Mouse (Mus musculus) CD4-positive, CD25-positive, alpha-beta regulatory T cell, adult 2 months (primary cell): Measurements from ENCODE around the gene Scd3.
"Not testable (repeated sequence)": the region's sequence is repeated elsewhere in the genome, so short reads cannot be mapped to it uniquely, and the experiment has no call there.

ENCODE experiments used
- DNase-seq: peaks from one replicate; pipeline ENCODE4 v3.0.0-alpha.2; 2012; ENCODE audit warnings: low read depth, low spot score

Scd3 gene

DNA sequence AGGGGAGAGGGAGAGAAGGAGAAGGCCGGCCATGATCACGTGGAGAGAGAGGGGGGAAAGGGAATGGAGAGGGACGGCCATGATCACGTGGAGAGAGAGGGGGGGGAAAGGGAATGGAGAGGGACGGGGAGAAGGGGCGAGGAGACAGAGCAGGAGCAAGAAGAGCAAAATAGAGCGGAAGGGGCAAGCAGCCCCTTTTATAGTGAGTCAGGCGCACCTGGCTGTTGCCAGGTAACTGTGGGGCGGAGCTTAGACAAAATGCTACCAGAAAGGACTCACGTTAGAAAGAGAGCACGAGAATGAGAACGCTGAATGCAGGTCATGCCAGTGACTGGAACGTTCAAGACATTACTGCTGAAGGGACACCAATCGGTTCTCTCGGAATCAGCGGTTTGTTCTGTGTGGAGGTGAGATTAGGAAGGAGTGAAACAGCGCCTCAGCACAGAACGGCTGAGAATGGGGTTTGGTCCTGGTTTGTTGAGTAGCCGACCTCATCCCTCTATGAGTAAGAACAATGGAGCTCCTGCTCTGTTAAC is 34.5 kb downstream of the Scd3 start:
- DNase-seq = no peak

DNA sequence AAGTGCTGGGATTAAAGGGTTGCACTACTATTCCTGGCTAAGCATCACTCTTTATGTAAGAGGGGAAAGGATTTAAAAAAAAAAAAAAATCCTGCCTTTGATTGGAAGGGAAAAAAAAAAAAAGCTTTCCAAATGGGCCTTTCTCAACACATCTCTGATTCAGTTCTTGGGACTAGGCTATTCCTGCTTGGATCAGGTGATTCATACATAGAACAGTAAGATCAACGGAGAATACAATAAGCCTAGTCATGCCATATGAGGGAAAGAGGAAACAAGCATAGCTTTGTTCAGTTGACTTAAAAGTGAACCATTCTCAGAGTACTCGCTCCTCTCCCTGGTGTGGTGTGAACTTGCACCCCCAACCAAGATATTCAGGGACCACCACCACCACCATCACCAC is 35.8 kb downstream of the Scd3 start:
- no peak for DNase-seq

GRCm38 (mm10) chr19:44245761-44246171 is 42.7 kb downstream of the Scd3 start:
- peak; percentile 87 for DNase-seq

GRCm38 (mm10) chr19:44246341-44246911 is 43.4 kb downstream of the Scd3 start:
- no peak for DNase-seq

GRCm38 (mm10) chr19:44247281-44248080 is 44.4 kb downstream of the Scd3 start:
- DNase-seq = no peak

DNA sequence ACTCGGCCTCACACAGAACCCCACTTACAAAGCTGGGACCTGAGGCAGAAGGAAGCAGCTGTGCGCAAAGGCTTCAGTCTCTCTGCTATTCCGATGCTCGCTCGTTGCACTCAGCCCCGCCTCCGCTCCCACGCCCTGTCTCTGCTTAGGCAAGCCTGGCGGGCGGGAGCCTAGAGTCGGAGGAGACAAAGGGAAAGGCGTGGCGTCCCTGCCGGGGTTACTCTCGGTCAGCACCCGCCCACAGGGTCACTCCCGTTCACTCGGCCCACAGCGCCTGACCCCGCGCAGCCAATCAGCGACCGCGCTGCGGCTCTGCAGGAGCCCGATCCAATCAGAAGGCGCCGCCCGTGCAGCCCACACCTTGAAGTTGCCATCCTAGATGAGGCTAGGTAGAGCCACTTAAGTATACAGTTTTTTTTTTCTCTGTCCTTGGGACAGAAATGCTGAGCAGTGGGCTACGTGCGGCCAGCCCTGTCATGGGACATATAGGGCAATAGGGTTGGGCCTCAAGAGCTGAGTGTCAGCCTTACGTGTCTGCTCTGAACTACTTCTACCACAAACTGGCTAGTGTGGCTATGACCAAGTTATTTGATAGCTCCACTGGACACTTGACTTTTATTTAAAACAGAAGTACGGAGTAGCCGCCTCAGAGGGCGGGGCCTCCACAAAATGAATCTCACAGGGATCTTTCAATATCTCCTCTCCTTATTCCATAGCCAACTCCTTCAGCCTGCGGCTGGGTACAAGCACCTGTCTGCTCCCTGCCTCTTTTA is 45.2 kb downstream of the Scd3 start:
- peak; percentile 99 for DNase-seq

DNA sequence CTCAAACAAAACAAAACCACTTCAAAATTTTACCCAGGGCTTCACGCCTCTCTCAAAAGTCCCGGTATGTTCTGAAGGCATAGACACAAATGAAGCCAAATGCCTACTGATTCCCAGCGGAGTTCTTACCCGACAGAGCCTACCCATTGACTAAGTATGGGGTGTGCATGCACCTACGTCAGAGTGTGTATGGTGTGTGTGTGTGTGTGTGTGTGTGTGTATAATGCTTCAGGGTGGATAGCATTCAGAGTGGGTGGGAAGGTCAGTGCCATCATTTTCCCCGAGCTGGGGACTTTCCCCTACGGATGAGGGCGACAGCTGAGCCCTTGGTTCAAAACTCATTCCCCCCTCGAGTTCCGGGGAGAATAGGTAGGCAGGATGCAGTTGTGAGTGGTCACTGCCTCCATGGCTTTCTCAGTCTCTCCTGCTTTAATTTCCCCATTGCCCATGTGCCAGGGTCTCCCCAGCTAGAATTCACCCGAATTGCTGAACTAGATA is 45.8 kb downstream of the Scd3 start:
- DNase-seq = peak; percentile 55

DNA sequence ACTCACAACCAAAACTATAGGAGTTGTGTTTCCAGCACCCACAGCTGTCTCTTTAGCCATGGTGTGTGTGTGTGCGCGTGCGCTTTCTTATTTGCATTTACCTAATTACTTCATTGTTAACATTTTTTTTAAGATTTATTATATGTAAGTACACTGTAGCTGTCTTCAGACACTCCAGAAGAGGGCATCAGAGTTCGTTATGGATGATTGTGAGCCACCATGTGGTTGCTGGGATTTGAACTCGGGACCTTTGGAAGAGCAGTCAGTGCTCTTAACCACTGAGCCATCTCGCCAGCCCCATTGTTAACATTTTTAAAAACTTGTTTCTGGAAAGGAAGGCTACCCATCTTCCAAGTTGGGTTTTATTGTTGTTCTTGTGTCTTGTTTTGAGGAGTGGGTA is 48.1 kb downstream of the Scd3 start:
- DNase-seq = not testable (repeated sequence)

- peak; percentile 38 for DNase-seq
Observed at GRCm38 (mm10) chr19:44251936-44252558, 49.0 kb downstream of the Scd3 start.

GRCm38 (mm10) chr19:44254106-44254505 is 51.0 kb downstream of the Scd3 start:
- DNase-seq = peak; percentile 53

- DNase-seq = peak; percentile 38
Observed at GRCm38 (mm10) chr19:44257377-44257966, 54.4 kb downstream of the Scd3 start.

- no peak for DNase-seq
Observed at GRCm38 (mm10) chr19:44259484-44259883, 56.4 kb downstream of the Scd3 start.

GRCm38 (mm10) chr19:44260487-44260886 is 57.4 kb downstream of the Scd3 start:
- peak; percentile 48 for DNase-seq

DNA sequence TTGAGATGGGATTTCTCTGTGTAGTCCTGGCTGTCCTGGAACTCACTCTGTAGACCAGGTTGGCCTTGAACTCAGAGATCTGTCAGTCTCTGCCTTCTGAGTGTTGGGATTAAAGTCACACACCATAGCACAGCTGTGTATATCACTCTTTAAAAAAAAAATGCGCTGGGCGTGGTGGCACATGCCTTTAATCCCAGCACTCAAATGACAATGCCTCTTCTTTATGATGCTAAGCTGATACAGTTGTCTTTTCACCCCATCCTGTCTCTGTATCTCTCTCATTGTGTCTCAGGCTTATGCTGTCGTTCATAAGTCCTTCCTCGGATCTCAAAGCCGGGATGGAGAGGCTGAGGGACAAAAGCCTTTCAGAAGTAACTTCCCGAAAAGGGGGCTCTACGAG is 58.7 kb downstream of the Scd3 start:
- DNase-seq = no peak

DNA sequence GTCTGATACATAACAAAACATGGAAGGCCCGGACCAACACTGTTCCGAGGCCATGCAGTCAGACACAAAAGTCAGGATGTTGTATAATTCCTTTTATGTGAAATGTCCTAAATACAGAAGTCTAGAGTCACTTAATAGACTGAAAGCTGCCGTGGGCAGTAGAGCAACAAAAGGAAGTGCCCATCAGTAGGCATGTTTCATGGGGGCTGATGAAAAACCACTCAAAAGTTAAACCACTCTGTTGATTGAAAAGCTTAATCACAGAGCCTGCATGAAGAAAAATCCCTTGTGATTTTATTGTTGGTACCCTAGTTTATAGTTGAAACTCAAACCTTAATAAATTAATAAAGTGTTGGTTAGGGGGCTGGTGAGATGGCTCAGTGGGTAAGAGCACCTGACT is 60.5 kb downstream of the Scd3 start:
- DNase-seq = no peak

DNA sequence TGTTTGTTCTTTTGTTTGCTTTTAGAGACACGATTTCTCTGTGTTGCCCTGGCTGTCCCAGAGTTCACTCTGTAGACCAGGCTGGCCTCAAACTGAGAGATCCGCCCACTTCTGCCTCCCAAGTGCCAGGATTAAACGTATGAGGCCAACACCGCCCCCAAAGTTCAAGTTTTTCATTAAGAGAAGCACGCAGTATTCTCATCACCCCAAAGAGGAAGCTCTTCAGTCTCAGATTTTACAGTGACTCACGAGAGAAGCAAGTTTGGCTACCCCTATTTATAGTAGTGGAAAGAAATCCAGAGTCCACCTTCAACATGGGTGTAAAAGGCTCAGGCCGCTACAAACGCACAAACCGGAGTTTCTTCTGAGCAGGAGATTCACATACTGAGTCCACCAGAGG is 61.2 kb downstream of the Scd3 start:
- no peak for DNase-seq

GRCm38 (mm10) chr19:44265300-44265699 is 62.2 kb downstream of the Scd3 start:
- no peak for DNase-seq

DNA sequence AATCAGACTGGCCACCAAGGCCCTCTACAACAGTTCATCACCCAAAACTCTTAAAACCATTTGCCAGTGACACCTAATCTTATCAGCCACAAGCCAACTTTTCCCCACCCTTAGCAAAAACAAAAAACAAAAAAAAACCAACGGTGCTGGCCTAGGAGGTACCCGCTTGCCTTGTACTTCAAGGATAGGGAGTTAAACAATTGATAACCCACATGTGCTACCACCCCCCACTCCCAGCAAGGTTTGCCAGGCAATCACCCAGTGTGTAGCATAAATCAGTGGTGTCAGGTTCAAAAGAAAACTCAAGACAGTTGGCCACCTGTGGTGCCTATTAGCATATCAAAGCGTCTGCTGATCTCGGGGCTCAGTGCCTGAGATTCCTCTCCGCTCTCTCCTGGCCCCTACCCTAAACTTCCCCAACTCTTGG is 62.9 kb downstream of the Scd3 start:
- DNase-seq = no peak

DNA sequence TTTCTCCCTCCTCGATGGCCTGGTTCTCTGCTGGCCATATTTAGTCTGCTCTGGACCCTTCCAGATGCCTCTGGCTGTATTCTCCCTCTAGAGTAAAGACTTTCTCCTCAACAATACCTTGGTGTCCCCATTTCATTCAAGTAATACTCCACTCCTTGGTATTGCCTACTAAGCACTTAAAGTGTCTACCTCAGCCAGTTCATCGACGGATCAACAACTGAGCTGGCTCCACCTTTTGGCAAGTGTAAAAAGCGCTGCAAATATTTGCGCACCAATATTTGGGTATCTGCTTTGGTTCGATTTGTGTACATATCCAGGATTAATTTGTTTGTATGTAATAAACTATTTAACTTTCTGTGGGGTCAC is 63.4 kb downstream of the Scd3 start:
- peak; percentile 78 for DNase-seq

GRCm38 (mm10) chr19:44266824-44267498 is 63.9 kb downstream of the Scd3 start:
- peak; percentile 89 for DNase-seq
